Mouse (Mus musculus): Measurements from ENCODE around the gene Taar1. TPM values are rescaled to one million over a fixed set of nuclear protein-coding genes. Genes with fewer than 3 reads are reported as not detected.

The Taar1 gene
- polyA plus RNA-seq, 1 experiment from 2014 or later, result not detected

- 76% methylated on average over 5 of the region's 5 CpGs for WGBS
- Histone ChIP-seq H3K9me3 (no peaks in the 10 kb centered on the region), H3K36me3 (no peaks in the 10 kb centered on the region), H3K4me3 (replicated peaks) (no peak overlapping the region), H3K27ac (no peak overlapping the region), H3K27me3 (no peaks in the 10 kb centered on the region), H3K4me1 (replicated peaks) (no peaks in the 10 kb centered on the region), H3K9ac (replicated peaks) (no peak overlapping the region), H3K4me2 (replicated peaks) (no peak overlapping the region)
- ATAC-seq, result no peak
Measured at GRCm38 (mm10) chr10:23942465-23942864, 22.3 kb downstream of the Taar1 start.

GRCm38 (mm10) chr10:23948026-23948425, 27.9 kb downstream of the Taar1 start:
- ATAC-seq, result no peak
- no peak overlapping the region for H3K4me2 ChIP-seq (replicated peaks)
- WGBS, result 76% methylated on average over 7 of the region's 7 CpGs

GRCm38 (mm10) chr10:23949508-23950005, 29.4 kb downstream of the Taar1 start, which contains the start of gene Taar3:
TSS of gene Taar3 (plus strand) at chr10:23949558.
- H3K27ac ChIP-seq, result no peak within 1 kb of the TSS
- H3K4me2 ChIP-seq (replicated peaks), result no peak within 1 kb of the TSS
- WGBS, result 89% methylated on average over 16 of the region's 16 CpGs
- no peaks in the 10 kb centered on the region for H3K27me3 ChIP-seq
- no peak for ATAC-seq
- H3K4me1 ChIP-seq (replicated peaks), result no peaks in the 10 kb centered on the region
- H3K36me3 ChIP-seq, result no peaks in the 10 kb centered on the region
- H3K9me3 ChIP-seq, result no peaks in the 10 kb centered on the region
- H3K9ac ChIP-seq (replicated peaks), result no peak within 1 kb of the TSS
- no peak within 1 kb of the TSS for H3K4me3 ChIP-seq (replicated peaks)

More at GRCm38 (mm10) chr10:23948026-23948425, 27.9 kb downstream of the Taar1 start:
- no peaks in the 10 kb centered on the region for H3K4me1 ChIP-seq (replicated peaks)
- no peak overlapping the region for H3K4me3 ChIP-seq (replicated peaks)
- H3K9me3 ChIP-seq, result no peaks in the 10 kb centered on the region
- no peak overlapping the region for H3K27ac ChIP-seq
- H3K9ac ChIP-seq (replicated peaks), result no peak overlapping the region
- no peaks in the 10 kb centered on the region for H3K36me3 ChIP-seq
- H3K27me3 ChIP-seq, result no peaks in the 10 kb centered on the region

GRCm38 (mm10) chr10:23951714-23952113, 31.6 kb downstream of the Taar1 start:
- no peak overlapping the region for H3K4me2 ChIP-seq (replicated peaks)
- H3K27me3 ChIP-seq, result no peaks in the 10 kb centered on the region
- no peak overlapping the region for H3K4me3 ChIP-seq (replicated peaks)
- H3K9me3 ChIP-seq, result no peaks in the 10 kb centered on the region
- WGBS, result 87% methylated on average over 6 of the region's 6 CpGs
- no peak overlapping the region for H3K27ac ChIP-seq
- no peak for ATAC-seq
- H3K36me3 ChIP-seq, result no peaks in the 10 kb centered on the region
- H3K4me1 ChIP-seq (replicated peaks), result no peaks in the 10 kb centered on the region
- no peak overlapping the region for H3K9ac ChIP-seq (replicated peaks)

- Histone ChIP-seq H3K27me3 (no peaks in the 10 kb centered on the region), H3K27ac (no peak overlapping the region), H3K9ac (replicated peaks) (no peak overlapping the region), H3K9me3 (no peaks in the 10 kb centered on the region), H3K4me1 (replicated peaks) (no peaks in the 10 kb centered on the region), H3K36me3 (no peaks in the 10 kb centered on the region), H3K4me2 (replicated peaks) (no peak overlapping the region), H3K4me3 (replicated peaks) (no peak overlapping the region)
- ATAC-seq, result no peak
- 72% methylated on average over 3 of the region's 3 CpGs for WGBS
Measured at GRCm38 (mm10) chr10:23959071-23959470, 38.9 kb downstream of the Taar1 start.

- Histone ChIP-seq H3K4me3 (replicated peaks) (no peak within 1 kb of the TSS), H3K9me3 (no peaks in the 10 kb centered on the region), H3K9ac (replicated peaks) (no peak within 1 kb of the TSS), H3K4me2 (replicated peaks) (no peak within 1 kb of the TSS), H3K27me3 (no peaks in the 10 kb centered on the region), H3K36me3 (no peaks in the 10 kb centered on the region), H3K4me1 (replicated peaks) (no peaks in the 10 kb centered on the region), H3K27ac (no peak within 1 kb of the TSS)
- 96% methylated on average over 13 of the region's 13 CpGs for WGBS
- ATAC-seq, result no peak
Measured at GRCm38 (mm10) chr10:23960444-23960915, 40.3 kb downstream of the Taar1 start, which contains the start of gene Taar4. TSS of gene Taar4 (plus strand) at chr10:23960494.

- Histone ChIP-seq H3K4me3 (replicated peaks) (no peak overlapping the region), H3K36me3 (no peaks in the 10 kb centered on the region), H3K9ac (replicated peaks) (no peak overlapping the region), H3K27me3 (no peaks in the 10 kb centered on the region), H3K4me1 (replicated peaks) (no peaks in the 10 kb centered on the region), H3K27ac (no peak overlapping the region), H3K9me3 (no peaks in the 10 kb centered on the region), H3K4me2 (replicated peaks) (no peak overlapping the region)
- 69% methylated on average over 3 of the region's 3 CpGs for WGBS
- no peak for ATAC-seq
Measured at GRCm38 (mm10) chr10:23963444-23963843, 43.3 kb downstream of the Taar1 start.

GRCm38 (mm10) chr10:23964921-23965610, 44.9 kb downstream of the Taar1 start:
- Histone ChIP-seq H3K36me3 (no peaks in the 10 kb centered on the region), H3K4me1 (replicated peaks) (no peaks in the 10 kb centered on the region), H3K4me3 (replicated peaks) (no peak overlapping the region), H3K4me2 (replicated peaks) (no peak overlapping the region), H3K27me3 (no peaks in the 10 kb centered on the region), H3K9me3 (no peaks in the 10 kb centered on the region), H3K27ac (no peak overlapping the region), H3K9ac (replicated peaks) (no peak overlapping the region)
- ATAC-seq, result no peak
- WGBS, result 91% methylated on average over 6 of the region's 6 CpGs

GRCm38 (mm10) chr10:23970656-23971165, 50.6 kb downstream of the Taar1 start, which contains the start of gene Taar5:
TSS of gene Taar5 (plus strand) at chr10:23970706.
- Histone ChIP-seq H3K4me2 (replicated peaks) (no peak within 1 kb of the TSS), H3K9me3 (no peaks in the 10 kb centered on the region), H3K4me3 (replicated peaks) (no peak within 1 kb of the TSS), H3K4me1 (replicated peaks) (no peaks in the 10 kb centered on the region), H3K9ac (replicated peaks) (no peak within 1 kb of the TSS), H3K27ac (no peak within 1 kb of the TSS), H3K27me3 (no peaks in the 10 kb centered on the region), H3K36me3 (no peaks in the 10 kb centered on the region)
- ATAC-seq, result no peak
- 93% methylated on average over 11 of the region's 11 CpGs for whole genome bisulfite sequencing

Other genes starting within 250 kb of the Taar1 start
- 113 and 114 TPM in 2 replicates for gene Rps12, start 133.1 kb upstream of the Taar1 start, polyA plus RNA-seq (2015; fragmentation: Nextera tagmentation; extraction: Ambion mirVana)
- gene Slc18b1, start 123.4 kb upstream of the Taar1 start, polyA plus RNA-seq (2015; fragmentation: Nextera tagmentation; extraction: Ambion mirVana), result 15.3 and 20.6 TPM in 2 replicates
- gene Vnn3, start 68.9 kb upstream of the Taar1 start, polyA plus RNA-seq (2015; fragmentation: Nextera tagmentation; extraction: Ambion mirVana), result not detected in 2 replicates
- 0.19 and 0.21 TPM in 2 replicates for gene Vnn1, start 25.7 kb upstream of the Taar1 start, polyA plus RNA-seq (2015; fragmentation: Nextera tagmentation; extraction: Ambion mirVana)
- not detected in 2 replicates for gene Taar2, start 18.2 kb downstream of the Taar1 start, polyA plus RNA-seq (2015; fragmentation: Nextera tagmentation; extraction: Ambion mirVana)
- not detected in 2 replicates for gene Taar3, start 29.2 kb downstream of the Taar1 start, polyA plus RNA-seq (2015; fragmentation: Nextera tagmentation; extraction: Ambion mirVana)
- not detected in 2 replicates for gene Taar4, start 40.1 kb downstream of the Taar1 start, polyA plus RNA-seq (2015; fragmentation: Nextera tagmentation; extraction: Ambion mirVana)
- not detected in 2 replicates for gene Taar5, start 50.4 kb downstream of the Taar1 start, polyA plus RNA-seq (2015; fragmentation: Nextera tagmentation; extraction: Ambion mirVana)
- gene Taar6, start 65.3 kb downstream of the Taar1 start, polyA plus RNA-seq (2015; fragmentation: Nextera tagmentation; extraction: Ambion mirVana), result not detected in 2 replicates
- gene Taar7a, start 73.1 kb downstream of the Taar1 start, polyA plus RNA-seq (2015; fragmentation: Nextera tagmentation; extraction: Ambion mirVana), result not detected in 2 replicates
- gene Taar7b, start 79.6 kb downstream of the Taar1 start, polyA plus RNA-seq (2015; fragmentation: Nextera tagmentation; extraction: Ambion mirVana), result not detected in 2 replicates
- gene Taar7d, start 106.9 kb downstream of the Taar1 start, polyA plus RNA-seq (2015; fragmentation: Nextera tagmentation; extraction: Ambion mirVana), result not detected in 2 replicates
- not detected in 2 replicates for gene Taar7e, start 117.3 kb downstream of the Taar1 start, polyA plus RNA-seq (2015; fragmentation: Nextera tagmentation; extraction: Ambion mirVana)
- not detected in 2 replicates for gene Taar7f, start 129.2 kb downstream of the Taar1 start, polyA plus RNA-seq (2015; fragmentation: Nextera tagmentation; extraction: Ambion mirVana)
- gene Taar8a, start 156.1 kb downstream of the Taar1 start, polyA plus RNA-seq (2015; fragmentation: Nextera tagmentation; extraction: Ambion mirVana), result not detected in 2 replicates
- not detected in 2 replicates for gene Taar8b, start 171.9 kb downstream of the Taar1 start, polyA plus RNA-seq (2015; fragmentation: Nextera tagmentation; extraction: Ambion mirVana)
- not detected in 2 replicates for gene Taar8c, start 181.6 kb downstream of the Taar1 start, polyA plus RNA-seq (2015; fragmentation: Nextera tagmentation; extraction: Ambion mirVana)
- not detected in 2 replicates for gene Taar9, start 189.2 kb downstream of the Taar1 start, polyA plus RNA-seq (2015; fragmentation: Nextera tagmentation; extraction: Ambion mirVana)
- 220 and 254 TPM in 2 replicates for gene Stx7, start 228.9 kb downstream of the Taar1 start, polyA plus RNA-seq (2015; fragmentation: Nextera tagmentation; extraction: Ambion mirVana)